Mouse (Mus musculus): Measurements from ENCODE around the gene Madd.
A peak's percentile ranks its signal among the peaks of the same experiment; 100 is the strongest.

Madd gene

DNA sequence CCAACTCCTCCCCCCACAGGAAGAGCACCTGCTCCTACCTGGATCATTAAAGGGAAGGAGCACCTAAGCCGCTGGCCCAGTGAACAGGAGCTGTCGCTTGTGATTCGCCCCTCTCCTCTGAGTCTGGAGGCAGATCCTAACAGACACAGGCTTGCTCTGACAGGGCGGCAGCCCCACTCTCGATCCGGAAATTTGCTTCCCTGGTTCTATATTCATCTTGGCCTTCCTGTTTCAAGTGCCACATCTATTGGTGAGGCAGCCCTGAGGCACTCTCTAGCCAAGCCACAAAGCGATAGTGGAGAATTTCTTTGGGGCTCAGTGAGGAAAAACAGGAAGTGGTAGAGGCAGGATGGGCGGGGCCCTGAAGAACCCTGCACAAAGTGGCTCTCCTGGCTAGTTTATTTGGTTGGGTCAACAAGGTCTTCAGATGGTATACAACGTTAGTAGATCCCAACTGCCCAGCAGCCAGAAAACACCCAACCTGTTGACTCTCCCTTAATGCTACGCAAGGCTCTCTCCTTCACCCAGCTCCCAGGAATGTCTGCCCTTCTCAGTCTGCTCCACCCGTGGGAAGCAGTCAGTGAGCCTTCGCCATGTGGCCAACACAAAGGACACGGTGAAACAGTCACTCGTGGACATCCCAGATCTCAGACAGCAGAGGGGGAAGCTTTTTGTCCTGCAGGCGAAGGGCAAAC, at the start of gene Madd:
Gene Madd, minus strand, starts transcription at position 127 of the 695 bp plus-strand sequence.
- peak; percentile 71 to 79 for DNase-seq

DNA sequence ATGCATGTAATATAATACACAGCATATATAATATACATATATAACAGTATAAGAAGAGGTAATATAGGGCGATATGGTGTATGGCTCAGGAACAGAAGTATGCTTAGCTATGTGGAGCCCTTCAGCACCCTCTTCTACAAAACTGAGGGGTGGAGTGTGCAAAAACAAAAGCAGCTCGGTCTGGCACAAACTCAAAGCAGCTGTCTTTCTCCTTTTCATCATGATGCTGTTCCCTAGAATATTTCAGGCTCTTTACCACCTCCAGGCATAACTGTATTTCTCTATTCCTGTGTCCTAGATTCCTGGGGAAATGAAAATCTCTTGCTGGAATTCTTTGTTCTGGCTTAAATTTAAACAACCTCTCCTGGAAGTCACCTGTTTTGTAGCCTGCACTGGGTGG, 46.1 kb upstream of the Madd start:
- DNase-seq = no peak

DNA sequence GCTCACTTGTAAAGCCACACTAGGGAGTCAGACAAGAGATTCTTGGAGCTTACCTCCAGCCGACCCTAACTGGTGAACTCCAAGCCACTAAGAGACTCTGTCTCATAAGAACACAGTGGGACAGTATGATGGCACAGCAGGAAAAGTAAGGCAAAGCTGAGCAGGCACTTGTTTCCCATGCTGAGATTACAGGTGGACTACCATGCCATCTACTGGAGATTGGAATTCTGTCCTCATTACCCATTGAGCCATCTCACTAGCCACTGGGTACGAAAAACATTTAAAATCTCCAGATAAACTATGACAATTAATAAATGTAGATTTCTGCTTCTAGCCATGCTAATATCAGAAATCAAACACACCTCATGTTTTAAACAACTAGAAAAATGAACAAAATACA, 40.0 kb upstream of the Madd start:
- DNase-seq = no peak

DNA sequence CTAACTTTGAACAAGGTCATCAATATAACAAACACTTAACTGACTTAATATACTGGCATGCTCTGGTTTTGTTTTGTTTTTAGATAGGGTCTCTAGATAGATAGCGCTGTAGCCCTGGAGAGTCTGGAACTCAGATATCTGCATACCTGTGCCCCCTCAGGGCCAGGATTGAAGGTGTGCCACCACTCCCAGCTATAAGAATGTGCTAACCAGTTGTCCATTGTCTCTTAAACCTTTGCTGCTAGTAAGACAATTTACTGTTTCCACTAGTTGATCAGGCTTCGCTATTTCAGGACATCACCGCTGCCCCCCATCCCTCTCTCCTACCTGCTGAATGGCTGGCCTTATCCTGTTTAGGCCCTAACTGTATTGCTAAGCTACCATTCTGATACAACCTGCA, 36.9 kb upstream of the Madd start:
- DNase-seq = no peak

DNA sequence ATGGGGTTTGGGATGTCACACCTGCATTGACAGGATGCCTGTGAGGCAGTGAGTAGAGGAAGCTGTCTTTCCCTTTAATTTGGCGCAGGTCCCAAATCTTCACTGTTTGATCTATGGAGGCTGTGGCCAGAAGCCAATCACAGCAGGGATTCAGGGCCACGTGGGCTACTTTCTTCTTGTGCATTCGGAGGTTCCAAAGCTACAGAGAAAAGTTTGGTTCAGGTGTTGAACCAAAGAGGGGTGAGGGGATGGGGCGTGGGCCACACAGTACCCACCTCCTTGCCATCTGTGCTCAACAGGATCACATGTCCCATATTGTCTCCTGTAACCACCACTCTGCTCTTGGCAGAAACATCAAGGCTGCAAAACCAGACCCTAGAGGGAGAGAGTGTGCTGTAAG, 33.4 kb upstream of the Madd start:
- peak; percentile 59 to 81 for DNase-seq

DNA sequence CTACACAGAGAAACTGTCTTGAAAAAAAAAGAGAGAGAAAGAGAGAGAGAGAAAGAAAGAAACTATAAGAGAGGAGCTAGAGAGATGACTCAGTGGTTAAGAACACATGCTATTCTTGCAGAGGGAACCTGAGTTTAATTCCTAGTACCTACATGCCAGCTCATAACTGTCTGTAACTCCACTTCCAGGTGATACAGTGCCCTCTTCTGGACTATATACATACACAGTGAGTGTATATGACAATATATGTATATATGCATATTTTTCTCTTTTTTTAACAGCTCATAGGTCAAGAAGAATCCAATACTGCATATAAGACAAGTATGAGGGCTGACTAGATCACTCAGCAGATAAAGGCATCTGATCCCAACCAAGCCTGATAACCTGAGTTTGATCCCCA, 29.7 kb upstream of the Madd start:
- no peak for DNase-seq

DNA sequence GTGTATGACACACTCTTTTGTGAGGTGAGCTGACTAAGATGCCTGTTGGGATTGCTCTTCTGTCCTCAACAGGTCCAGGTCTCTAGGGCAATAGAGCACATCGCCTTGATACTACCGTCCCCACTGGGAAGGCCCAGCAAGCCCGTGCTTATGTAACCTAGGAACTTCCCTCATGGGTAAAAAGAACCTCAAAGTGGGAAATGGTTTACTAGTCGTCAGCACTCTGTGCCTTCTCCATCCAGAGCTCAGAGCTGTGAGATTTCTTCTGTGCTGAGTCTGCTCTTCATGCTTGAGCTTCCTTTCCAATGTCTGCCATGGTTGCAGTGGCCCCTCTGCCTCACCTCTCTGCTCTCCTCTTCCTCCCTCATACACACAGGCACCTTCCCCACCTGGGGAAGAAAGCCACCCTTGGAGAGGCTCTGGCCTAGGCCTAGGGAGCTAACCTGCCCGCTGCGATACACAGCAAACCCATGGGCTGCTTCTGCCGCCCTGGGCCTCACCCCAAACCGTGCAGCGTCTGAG, 22.7 kb upstream of the Madd start:
- DNase-seq = no peak

DNA sequence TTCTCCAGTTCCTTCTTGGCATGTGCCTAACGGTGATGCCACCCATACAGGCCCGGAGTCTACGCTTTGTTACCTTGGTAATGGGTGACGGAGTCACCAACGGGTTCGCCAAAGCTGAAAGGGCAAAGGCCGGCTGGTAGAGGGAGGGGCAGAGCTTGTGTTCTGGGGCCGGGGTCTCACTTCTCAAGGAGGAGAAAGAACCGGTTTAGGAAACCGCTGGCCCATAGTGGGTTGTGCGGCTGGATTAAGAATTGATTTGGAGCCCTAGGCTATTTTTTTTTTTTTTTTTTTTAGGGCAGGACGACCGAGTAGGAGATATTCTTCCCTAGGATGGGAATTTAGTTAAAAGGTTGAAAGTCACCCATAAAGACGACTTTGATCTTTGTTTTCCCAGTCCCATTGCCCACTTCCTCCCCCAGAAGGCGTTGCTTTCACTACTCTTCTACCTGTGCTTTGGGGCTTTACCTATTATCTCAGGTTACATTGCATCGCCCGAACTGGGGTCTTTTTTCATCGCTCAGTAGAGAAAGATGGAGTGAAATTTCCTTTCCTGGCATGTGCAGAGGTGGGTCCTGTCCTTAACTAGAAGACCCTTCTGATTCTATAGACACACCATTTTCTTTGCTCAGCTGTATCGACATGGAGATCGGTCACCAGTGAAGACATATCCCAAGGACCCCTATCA, 19.5 kb upstream of the Madd start:
- no peak for DNase-seq

DNA sequence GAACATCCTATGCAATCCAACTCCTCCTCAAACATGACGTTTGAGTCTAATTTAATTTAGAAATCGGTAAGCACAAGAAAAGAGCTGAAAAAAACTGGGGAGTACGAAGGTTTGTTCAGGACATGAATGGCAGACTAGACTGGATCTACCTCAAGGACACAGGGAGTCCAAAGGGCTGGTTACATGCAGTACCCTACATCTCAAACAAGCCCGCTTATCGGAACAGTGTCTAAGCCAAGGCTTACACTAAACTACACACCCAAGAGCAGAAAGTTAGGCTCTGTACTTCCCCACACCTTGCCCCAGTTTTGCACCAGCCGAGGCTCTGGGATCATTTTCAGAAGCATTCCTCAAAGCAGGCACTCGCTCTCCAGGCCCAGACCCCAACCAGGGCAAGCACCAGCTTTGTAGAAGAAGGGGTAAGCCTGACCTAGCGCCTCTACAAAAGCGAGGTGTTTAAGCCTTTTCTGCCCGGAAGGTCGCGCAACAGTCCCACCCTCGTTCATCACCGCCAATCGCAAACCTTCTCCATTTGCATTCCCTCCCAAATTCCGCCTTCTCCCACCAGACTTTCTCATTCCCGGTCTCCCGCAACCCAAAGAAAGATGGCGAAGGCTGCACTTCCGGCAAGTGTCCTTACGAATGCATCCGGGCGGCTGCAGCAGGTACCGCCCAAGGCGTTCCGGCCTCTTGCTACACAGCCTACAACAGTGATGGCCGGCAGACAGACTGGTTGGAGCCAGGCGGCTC, 18.8 kb upstream of the Madd start, which contains the start of the genes Nr1h3 and Acp2:
Gene Nr1h3, minus strand, starts transcription at position 613 of the 750 bp plus-strand sequence.
Gene Acp2, plus strand, starts transcription at position 664 of the 750 bp plus-strand sequence.
- peak; percentile 87 to 91 for DNase-seq

DNA sequence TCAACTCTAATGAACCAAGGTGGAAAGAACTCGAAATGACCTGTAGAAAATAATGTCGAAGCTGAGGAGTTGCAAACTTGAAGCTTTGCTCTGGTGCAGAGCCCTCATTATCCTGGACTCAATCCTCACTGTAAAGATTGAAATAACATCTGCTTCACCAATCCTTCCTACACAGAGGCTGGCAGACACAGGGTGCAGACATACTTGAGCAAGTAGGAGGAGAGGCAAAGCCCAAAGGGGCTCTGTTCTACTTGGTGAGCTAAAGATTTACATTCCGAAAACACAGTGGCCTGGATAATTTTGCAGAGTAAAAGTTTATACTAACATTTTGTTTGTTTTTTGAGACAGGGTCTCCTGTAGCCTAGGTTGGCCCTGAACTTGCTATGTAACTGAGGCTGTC, 15.3 kb upstream of the Madd start:
- no peak for DNase-seq

DNA sequence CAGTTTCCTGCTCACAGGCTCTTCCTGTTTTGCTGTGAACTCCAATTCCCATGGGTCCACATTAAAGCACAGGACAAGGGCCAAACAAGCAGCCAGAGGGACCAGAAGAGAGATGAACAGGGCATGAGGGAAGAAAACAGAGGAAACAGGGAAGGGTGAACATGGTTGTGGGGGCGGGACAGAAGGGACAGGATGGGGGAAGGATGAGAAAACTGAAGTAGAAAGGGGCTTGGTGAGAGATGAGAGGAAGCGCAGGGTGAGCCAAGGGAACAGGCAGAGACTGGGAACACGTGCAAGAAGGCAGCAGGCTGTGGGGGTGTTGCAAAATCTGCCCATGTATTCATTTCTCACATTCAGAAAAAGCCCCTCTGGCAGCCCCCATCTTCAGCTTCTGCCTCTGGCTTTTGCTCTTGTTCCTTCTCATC, 13.0 kb upstream of the Madd start:
- no peak for DNase-seq

DNA sequence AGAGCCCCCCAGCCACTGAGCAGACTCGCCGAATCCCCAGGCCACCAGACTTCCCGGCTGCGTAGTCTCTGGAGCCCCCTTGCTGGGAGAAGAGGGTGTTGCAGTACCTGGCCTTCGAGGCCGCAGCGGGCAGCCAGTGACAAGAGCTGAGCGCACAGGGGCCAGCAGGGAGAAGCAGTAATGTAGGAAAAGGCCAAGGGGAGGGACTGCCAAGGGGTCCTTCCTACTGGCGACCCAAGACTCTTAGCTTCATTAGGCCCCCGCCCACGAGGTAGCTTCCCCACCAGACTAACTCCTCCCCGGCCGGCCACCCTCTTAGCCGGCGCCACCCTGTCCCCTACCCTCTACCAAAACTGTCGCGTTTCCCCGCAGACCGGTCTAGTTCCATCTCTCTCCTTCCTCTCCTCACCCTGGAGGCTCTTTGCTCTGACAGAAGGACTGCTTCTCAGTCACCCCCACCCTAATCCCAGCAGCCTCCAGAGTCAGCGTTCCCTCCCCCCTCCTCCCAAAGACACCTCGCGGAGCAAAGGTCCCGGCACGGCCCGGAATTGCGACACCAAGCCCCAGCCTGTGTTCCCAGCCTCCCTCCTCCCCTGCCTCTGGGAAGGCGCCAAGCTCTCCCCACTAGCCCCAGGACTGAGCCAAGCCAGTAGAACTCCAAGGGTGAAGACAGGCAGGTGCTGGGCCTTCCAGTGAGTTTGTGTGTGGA, 11.1 kb upstream of the Madd start:
- peak; percentile 61 to 67 for DNase-seq

DNA sequence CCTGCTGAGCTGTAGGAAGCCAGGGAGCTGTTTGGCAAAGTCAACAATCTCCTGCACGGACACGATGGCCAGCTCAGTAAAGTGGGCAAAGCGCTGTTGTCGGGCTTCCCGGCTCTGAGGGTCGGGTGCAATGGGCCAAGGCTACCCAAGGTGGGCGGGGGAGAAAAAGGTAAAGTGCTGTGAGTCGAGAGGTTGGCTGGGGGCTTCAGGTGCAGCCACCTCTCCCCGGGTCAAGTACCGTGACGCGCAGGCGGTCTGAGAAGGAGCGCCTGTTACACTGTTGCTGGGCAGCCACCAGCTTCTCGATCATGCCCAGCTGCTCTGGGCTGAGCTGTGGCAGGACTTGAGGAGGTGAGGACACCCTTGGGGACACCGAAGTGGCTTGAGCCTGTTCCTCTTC, 6.9 kb upstream of the Madd start:
- DNase-seq = no peak

DNA sequence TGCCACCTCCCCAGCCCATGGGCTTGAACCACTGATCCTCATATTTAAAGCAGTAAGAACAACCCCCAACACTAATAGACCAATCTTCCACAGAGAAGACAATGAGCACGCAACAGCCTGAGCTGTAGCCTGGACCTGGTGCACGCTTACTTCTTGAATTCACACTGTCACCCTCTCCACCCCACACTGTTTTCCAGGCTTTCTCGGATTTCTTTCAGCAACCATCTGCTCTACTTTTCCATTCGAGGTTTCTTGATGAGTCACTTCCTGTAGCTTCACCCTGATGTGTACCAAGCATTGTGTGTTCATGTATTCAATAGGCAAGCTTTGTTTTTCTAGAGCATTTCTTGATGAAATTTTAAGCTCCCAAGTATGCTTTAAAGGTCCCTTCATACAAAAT, 3.8 kb upstream of the Madd start:
- DNase-seq = no peak

DNA sequence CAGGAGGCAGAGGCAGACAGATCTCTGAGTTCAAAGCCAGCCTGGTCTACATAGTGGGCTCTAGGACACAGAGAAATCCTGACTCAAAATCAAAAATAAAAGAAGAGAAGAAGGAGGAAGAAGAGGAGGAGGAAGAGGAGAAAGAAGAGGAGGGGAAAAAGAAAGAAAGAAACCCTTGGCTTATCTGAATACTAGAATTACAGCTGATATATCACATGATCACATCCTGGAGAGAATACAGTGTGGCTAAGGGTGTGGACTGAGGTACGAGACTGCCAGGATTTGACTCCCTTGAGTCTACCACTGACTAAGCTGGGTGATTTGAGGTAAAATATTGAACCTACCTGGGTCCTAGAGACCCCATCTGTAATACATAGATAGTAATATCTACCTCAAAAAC, 2.6 kb upstream of the Madd start:
- no peak for DNase-seq

DNA sequence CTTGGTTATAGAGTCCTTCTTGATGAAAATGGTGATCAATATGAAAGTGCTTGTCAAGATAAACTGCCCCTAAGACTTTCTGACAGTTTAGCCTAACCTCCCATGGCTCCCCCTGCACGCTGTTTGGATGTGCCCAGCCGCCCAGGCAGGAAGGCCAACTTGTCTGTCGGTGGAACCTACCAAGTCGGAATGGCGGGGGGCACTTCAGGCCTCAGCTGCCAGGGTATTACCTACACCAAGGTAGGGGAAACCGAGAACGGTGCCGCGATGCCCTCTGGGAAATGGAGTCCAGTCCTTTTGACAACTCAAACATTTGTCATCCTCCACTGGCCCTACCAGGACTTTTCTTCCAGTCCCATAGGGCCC, 506 bp downstream of the Madd start:
- peak; percentile 98 to 99 for DNase-seq

DNA sequence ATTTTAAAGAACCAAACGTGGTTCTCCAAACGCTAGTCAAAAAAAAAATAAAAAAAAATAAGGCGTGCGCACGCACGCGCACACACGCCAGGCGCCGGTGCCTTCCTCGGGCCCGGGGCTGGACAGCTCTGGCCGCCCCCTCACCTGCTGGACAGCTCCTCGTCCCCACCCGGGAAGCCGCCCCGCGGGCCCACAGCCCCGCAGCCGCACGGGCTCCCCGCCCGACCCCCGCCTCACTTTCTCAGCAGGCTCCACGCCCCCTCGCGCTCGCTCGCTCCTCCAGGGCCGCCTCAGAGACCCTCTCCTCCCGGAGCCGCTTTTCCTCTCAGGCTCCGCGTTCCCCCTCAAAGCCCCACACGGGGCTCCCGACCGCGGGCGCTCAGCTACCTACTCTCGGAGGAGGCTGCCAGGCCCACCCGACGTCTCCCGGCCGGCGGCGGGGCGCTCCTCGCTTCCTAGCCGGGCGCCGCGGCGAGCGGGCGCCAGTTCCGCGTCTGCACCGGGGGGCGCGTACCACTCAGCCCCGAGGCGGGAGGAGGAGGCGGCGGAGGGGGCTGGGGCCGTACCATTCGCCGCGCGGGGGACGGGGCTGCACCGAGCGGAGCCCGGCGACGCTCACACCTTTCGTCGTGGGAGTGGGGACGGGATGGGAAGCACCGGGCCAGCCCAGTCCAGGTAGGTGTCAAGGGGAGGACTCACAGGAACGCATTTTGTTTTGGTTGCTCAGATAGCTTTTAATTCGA, 1.1 kb downstream of the Madd start:
- peak; percentile 92 to 95 for DNase-seq

DNA sequence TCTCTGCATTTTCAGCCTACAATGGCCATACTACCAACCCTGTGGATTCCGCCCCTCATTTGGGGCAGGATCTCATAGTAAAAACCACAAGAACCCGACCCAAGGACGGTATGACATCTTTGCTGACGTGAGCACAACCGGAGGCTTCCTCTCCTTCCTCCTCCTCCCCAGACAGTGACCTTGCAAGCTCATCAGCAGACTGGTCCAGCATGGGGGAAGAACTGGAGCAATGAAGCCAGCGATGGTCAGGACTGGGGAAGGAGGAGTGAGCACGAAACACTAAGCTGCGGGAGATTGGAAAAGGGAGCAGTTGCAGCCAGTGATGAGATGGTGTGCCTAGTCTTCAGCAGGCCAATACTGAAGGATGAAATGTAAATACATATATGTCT, 1.6 kb downstream of the Madd start:
- peak in 1 of 2 experiments; percentile 28 for DNase-seq

DNA sequence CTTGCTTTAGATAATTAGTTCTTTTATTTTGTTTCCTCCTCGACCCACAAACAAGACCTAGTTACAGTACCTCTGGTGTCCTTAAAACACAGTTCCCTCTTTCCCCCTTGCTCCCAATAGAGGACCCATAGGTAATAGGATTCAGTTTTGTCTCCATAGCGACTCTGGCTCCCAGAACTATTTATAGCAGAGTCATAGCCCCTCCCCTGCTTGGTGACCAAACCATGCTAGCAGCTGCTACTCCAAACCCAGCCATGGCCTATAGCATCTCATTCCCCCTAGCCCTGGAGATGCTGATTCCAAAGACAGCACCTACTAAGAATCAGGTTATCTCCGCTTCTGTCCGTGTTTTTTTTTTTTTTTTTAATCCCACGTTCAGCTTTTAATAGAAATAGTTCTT, 2.9 kb downstream of the Madd start:
- DNase-seq = no peak

DNA sequence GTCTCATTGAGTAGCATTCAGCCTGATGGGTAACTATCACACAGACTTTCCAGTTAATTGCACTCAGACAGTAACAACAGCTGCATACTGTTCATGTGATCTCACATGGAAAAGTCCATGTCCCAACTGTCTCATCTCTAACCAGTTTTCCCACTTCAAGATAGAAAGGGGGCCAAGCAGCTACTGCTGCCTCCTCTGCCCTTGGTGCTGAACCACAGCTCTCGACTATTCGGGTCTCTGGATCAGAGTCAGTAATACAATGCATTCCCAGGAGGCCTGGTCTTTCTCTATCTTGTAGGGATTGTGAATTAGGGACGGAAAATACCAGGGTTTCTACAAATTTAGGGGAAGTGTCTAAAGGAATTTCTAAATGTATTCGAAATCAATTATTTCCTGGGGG, 3.8 kb downstream of the Madd start:
- no peak for DNase-seq

DNA sequence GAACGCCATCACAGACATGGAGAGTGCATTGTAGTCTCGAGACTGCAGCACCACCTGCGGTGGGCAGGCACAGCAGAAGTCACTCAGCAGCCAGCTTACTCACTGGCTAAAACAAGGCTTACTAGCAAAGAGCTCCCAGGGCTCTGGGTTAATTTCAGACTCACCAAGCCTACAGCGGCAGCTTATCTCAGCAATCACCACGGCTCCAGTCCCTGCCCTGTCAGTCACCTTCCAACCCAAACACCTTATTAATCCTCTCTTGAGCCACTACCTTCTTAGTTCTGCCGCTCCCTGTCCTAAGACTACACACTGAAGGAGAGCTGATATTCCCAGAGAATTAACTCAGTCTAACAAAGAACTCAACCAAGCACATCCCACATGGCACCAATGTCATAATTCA, 7.4 kb downstream of the Madd start:
- DNase-seq = no peak

DNA sequence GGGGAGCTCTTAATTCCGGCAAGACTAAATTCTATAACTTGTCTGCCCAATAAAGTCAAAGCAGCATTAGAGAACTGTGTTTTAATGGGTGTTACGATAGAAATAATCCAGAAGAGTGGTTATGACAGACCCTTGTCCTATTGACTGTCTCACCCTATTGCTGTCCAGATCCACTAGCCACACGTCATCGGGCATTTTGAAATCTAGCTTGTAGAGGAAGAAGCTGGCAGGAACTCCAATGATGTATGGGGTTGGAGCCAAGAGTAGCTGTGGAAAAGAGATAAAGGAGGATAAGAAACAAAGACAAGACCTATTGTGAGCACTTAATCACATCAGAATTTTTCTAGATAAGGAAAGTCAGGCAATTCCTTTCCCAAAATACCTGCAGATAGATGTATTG, 8.1 kb downstream of the Madd start:
- DNase-seq = no peak
